Mouse (Mus musculus): Measurements from ENCODE around the gene Atat1. TPM values are rescaled to one million over a fixed set of nuclear protein-coding genes. Genes with fewer than 3 reads are reported as not detected.
A peak's percentile ranks its signal among the peaks of the same experiment; 100 is the strongest.

The Atat1 gene
- polyA plus RNA-seq, 1 experiment, result 33.4 TPM

DNA sequence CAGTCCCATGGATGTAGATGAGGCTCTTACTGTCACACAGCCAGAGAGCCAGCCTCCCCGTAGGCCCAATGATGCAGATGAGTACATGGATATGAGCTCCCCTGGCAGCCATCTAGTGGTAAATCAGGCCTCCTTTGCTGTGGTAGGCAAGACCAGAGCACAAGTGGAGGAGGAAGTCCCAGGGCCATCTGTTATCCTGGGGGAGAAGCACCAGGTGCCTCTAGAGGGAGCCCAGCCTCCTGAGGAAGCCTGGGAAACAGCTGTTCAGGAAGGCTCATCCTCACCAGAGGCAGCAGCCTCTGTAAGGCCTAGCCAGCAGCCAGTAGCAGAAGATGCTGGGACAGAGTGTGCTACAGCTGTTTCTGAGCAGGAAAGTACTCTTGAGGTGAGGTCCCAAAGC lies 61.8 kb downstream of the Atat1 start:
- Histone ChIP-seq H3K4me3 (ENCODE audit: low read depth, low read length) (no peak overlapping the region), H3K27me3 (ENCODE audit: control insufficient read depth, insufficient read depth, low read length, poor library complexity, severe bottlenecking) (no peaks in the 10 kb centered on the region), H3K9me3 (replicated peaks; ENCODE audit: control insufficient read depth, insufficient read depth, low read length, poor library complexity, severe bottlenecking) (no peaks in the 10 kb centered on the region), H3K27ac (ENCODE audit: insufficient read depth, low read length) (no peak overlapping the region), H3K9ac (ENCODE audit: low read depth, poor library complexity, severe bottlenecking) (no peak overlapping the region), H3K36me3 (ENCODE audit: control insufficient read depth, insufficient read depth, low read length, poor library complexity, severe bottlenecking) (peaks cover 81% of the 10 kb centered on the region), H3K4me1 (ENCODE audit: control insufficient read depth, insufficient read depth, low read length) (no peaks in the 10 kb centered on the region)
- TF ChIP-seq CTCF (IDR thresholded peaks at IDR 0.05; ENCODE audit: low read depth, low read length) (peak; percentile 31), POLR2A (IDR thresholded peaks at IDR 0.05; ENCODE audit: insufficient read depth, low read length) (no peak)

Other genes with a start within 250 kb of the Atat1 start
- gene Vars2, start 242.5 kb downstream of the Atat1 start, polyA plus RNA-seq (2011; ENCODE audit: insufficient read depth, insufficient read length, low read depth, missing spikeins), result 35.2 and 41.1 TPM in 2 replicates
- gene Gtf2h4, start 236.3 kb downstream of the Atat1 start, polyA plus RNA-seq (2011; ENCODE audit: insufficient read depth, insufficient read length, low read depth, missing spikeins), result 80.7 and 105 TPM in 2 replicates
- 59.8 and 61.6 TPM in 2 replicates for gene Ddr1, start 205.5 kb downstream of the Atat1 start, polyA plus RNA-seq (2011; ENCODE audit: insufficient read depth, insufficient read length, low read depth, missing spikeins)
- 31.3 and 35.5 TPM in 2 replicates for gene Ier3, start 88.4 kb downstream of the Atat1 start, polyA plus RNA-seq (2011; ENCODE audit: insufficient read depth, insufficient read length, low read depth, missing spikeins)
- 46.8 and 47.4 TPM in 2 replicates for gene Flot1, start 86.8 kb downstream of the Atat1 start, polyA plus RNA-seq (2011; ENCODE audit: insufficient read depth, insufficient read length, low read depth, missing spikeins)
- 1,430 and 1,461 TPM in 2 replicates for gene Tubb5, start 71.8 kb downstream of the Atat1 start, polyA plus RNA-seq (2011; ENCODE audit: insufficient read depth, insufficient read length, low read depth, missing spikeins)
- 131 and 147 TPM in 2 replicates for gene Mdc1, start 68.6 kb downstream of the Atat1 start, polyA plus RNA-seq (2011; ENCODE audit: insufficient read depth, insufficient read length, low read depth, missing spikeins)
- 32.9 and 35.3 TPM in 2 replicates for gene Nrm, start 48.8 kb downstream of the Atat1 start, polyA plus RNA-seq (2011; ENCODE audit: insufficient read depth, insufficient read length, low read depth, missing spikeins)
- gene Ppp1r18, start 44.5 kb downstream of the Atat1 start, polyA plus RNA-seq (2011; ENCODE audit: insufficient read depth, insufficient read length, low read depth, missing spikeins), result 18.6 and 20.1 TPM in 2 replicates
- 533 and 573 TPM in 2 replicates for gene Dhx16, start 30.3 kb downstream of the Atat1 start, polyA plus RNA-seq (2011; ENCODE audit: insufficient read depth, insufficient read length, low read depth, missing spikeins)
- 58.1 and 58.9 TPM in 2 replicates for gene 2310061I04Rik, start 12.6 kb downstream of the Atat1 start, polyA plus RNA-seq (2011; ENCODE audit: insufficient read depth, insufficient read length, low read depth, missing spikeins)
- gene Mrps18b, start 6.3 kb upstream of the Atat1 start, polyA plus RNA-seq (2011; ENCODE audit: insufficient read depth, insufficient read length, low read depth, missing spikeins), result 117 and 144 TPM in 2 replicates
- gene Ppp1r10, start 6.4 kb upstream of the Atat1 start, polyA plus RNA-seq (2011; ENCODE audit: insufficient read depth, insufficient read length, low read depth, missing spikeins), result 54.0 and 58.7 TPM in 2 replicates
- 174 and 213 TPM in 2 replicates for gene Abcf1, start 59.7 kb upstream of the Atat1 start, polyA plus RNA-seq (2011; ENCODE audit: insufficient read depth, insufficient read length, low read depth, missing spikeins)
- 34.5 and 37.0 TPM in 2 replicates for gene Gnl1, start 69.8 kb upstream of the Atat1 start, polyA plus RNA-seq (2011; ENCODE audit: insufficient read depth, insufficient read length, low read depth, missing spikeins)
- 25.5 and 33.5 TPM in 2 replicates for gene Prr3, start 70.2 kb upstream of the Atat1 start, polyA plus RNA-seq (2011; ENCODE audit: insufficient read depth, insufficient read length, low read depth, missing spikeins)
- 0.78 TPM in 1 of 2 replicates, not detected in the other for gene H2-T24, start 110.5 kb upstream of the Atat1 start, polyA plus RNA-seq (2011; ENCODE audit: insufficient read depth, insufficient read length, low read depth, missing spikeins)
- gene H2-T23, start 122.8 kb upstream of the Atat1 start, polyA plus RNA-seq (2011; ENCODE audit: insufficient read depth, insufficient read length, low read depth, missing spikeins), result 0.46 and 1.1 TPM in 2 replicates
- gene H2-T22, start 132.7 kb upstream of the Atat1 start, polyA plus RNA-seq (2011; ENCODE audit: insufficient read depth, insufficient read length, low read depth, missing spikeins), result 17.3 and 18.2 TPM in 2 replicates
- not detected in 2 replicates for gene Gm6034, start 132.9 kb upstream of the Atat1 start, polyA plus RNA-seq (2011; ENCODE audit: insufficient read depth, insufficient read length, low read depth, missing spikeins)
- gene Gm11127, start 148.3 kb upstream of the Atat1 start, polyA plus RNA-seq (2011; ENCODE audit: insufficient read depth, insufficient read length, low read depth, missing spikeins), result not detected in 2 replicates
- gene Gm19684, start 211.6 kb upstream of the Atat1 start, polyA plus RNA-seq (2011; ENCODE audit: insufficient read depth, insufficient read length, low read depth, missing spikeins), result 0.41 TPM in 1 of 2 replicates, not detected in the other
- gene Gm7030, start 219.3 kb upstream of the Atat1 start, polyA plus RNA-seq (2011; ENCODE audit: insufficient read depth, insufficient read length, low read depth, missing spikeins), result 0.81 and 1.4 TPM in 2 replicates

All from ES-Bruce4 (cell line).